Mouse (Mus musculus): ENCODE measurements at regions not wholly inside any gene's neighbourhood (a gene's known extent, or its start where the extent isn't known, plus 50 kb on each side); places are given as distances from the start of the nearest gene placed in this dataset.

- in situ Hi-C loops (cut with MboI, MseI), result no loop called here
These were observed 250.3 kb downstream of the Pros1 start for GRCm38 (mm10) chr16:63104383-63104782.

GRCm38 (mm10) chr16:63104938-63105714, 251.0 kb downstream of the Pros1 start:
- in situ Hi-C loops (cut with MboI, MseI), result no loop called here

- in situ Hi-C loops (cut with MboI, MseI), result no loop called here
These were observed 262.3 kb downstream of the Pros1 start for GRCm38 (mm10) chr16:63116456-63116855.

- in situ Hi-C loops (cut with MboI, MseI), result no loop called here
These were observed 264.6 kb downstream of the Pros1 start for GRCm38 (mm10) chr16:63118721-63119120.

GRCm38 (mm10) chr16:63143851-63144250, 289.7 kb downstream of the Pros1 start:
- in situ Hi-C loops (cut with MboI, MseI), result no loop called here

GRCm38 (mm10) chr16:63155300-63155821, 301.3 kb downstream of the Pros1 start:
- in situ Hi-C loops (cut with MboI, MseI), result no loop called here

- in situ Hi-C loops (cut with MboI, MseI), result no loop called here
These were observed 316.0 kb downstream of the Pros1 start for GRCm38 (mm10) chr16:63170101-63170500.

GRCm38 (mm10) chr16:63179228-63179627, 325.1 kb downstream of the Pros1 start:
- in situ Hi-C loops (cut with MboI, MseI), result no loop called here

- in situ Hi-C loops (cut with MboI, MseI), result no loop called here
These were observed 337.1 kb downstream of the Pros1 start for GRCm38 (mm10) chr16:63191181-63191580.

- in situ Hi-C loops (cut with MboI, MseI), result no loop called here
These were observed 337.5 kb downstream of the Pros1 start for GRCm38 (mm10) chr16:63191623-63192022.

- in situ Hi-C loops (cut with MboI, MseI), result no loop called here
These were observed 340.5 kb downstream of the Pros1 start for GRCm38 (mm10) chr16:63194595-63194994.

- in situ Hi-C loops (cut with MboI, MseI), result loop anchor here (25.0 kb wide), 1 partner anchor 1101 kb away; no protein-coding TSS in a partner anchor
These were observed 359.4 kb downstream of the Pros1 start for GRCm38 (mm10) chr16:63213471-63213870.

- in situ Hi-C loops (cut with MboI, MseI), result loop anchor here (25.0 kb wide), 1 partner anchor 1108 kb away; no protein-coding TSS in a partner anchor
These were observed 366.2 kb downstream of the Pros1 start for GRCm38 (mm10) chr16:63220228-63220879.

GRCm38 (mm10) chr16:63224608-63225007, 370.5 kb downstream of the Pros1 start:
- in situ Hi-C loops (cut with MboI, MseI), result loop anchor here (25.0 kb wide), 1 partner anchor 1112 kb away; no protein-coding TSS in a partner anchor

- in situ Hi-C loops (cut with MboI, MseI), result no loop called here
These were observed 371.0 kb downstream of the Pros1 start for GRCm38 (mm10) chr16:63225097-63225496.

GRCm38 (mm10) chr16:63229135-63229534, 375.0 kb downstream of the Pros1 start:
- in situ Hi-C loops (cut with MboI, MseI), result no loop called here

- in situ Hi-C loops (cut with MboI, MseI), result no loop called here
These were observed 375.5 kb downstream of the Pros1 start for GRCm38 (mm10) chr16:63229567-63229966.

- in situ Hi-C loops (cut with MboI, MseI), result loop anchor here (10.0 kb wide), 1 partner anchor 945 kb away; no protein-coding TSS in a partner anchor
These were observed 416.1 kb downstream of the Pros1 start for GRCm38 (mm10) chr16:63270173-63270572.

GRCm38 (mm10) chr16:63277556-63277955, 423.4 kb downstream of the Pros1 start:
- in situ Hi-C loops (cut with MboI, MseI), result loop anchor here (10.0 kb wide), 1 partner anchor 953 kb away; no protein-coding TSS in a partner anchor

GRCm38 (mm10) chr16:63278259-63278697, 424.2 kb downstream of the Pros1 start:
- in situ Hi-C loops (cut with MboI, MseI), result loop anchor here (10.0 kb wide), 1 partner anchor 953 kb away; no protein-coding TSS in a partner anchor

GRCm38 (mm10) chr16:63287655-63288054, 433.5 kb downstream of the Pros1 start:
- in situ Hi-C loops (cut with MboI, MseI), result no loop called here

- in situ Hi-C loops (cut with MboI, MseI), result no loop called here
These were observed 457.6 kb downstream of the Pros1 start for GRCm38 (mm10) chr16:63311676-63312075.
